Mouse (Mus musculus): ENCODE data around the gene Cdh4. TPM values are rescaled to one million over a fixed set of nuclear protein-coding genes. Genes with fewer than 3 reads are reported as not detected.

The Cdh4 gene
- total and polyA plus RNA-seq, 3 experiments = 0.05 TPM; not detected in 2

DNA sequence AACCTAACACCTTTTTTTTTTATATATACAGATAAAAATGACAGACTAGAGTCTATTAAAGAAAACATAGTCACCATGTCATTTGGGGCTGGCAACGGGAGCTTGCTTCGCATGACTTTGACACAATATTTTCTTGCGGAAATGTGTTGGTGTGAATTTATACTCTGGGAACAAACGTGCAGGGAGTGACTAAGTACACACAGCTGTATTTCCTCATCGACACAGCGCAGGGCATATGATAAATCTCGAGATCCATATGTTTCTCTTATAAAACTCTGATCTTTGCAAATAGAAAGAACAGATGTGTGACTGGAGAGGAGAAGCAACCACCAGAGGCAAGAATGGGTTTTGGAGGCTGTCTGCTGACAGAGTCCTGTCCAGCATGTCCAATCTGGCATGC lies 304.3 kb downstream of the Cdh4 start:
- TF ChIP-seq CTCF (IDR thresholded peaks at IDR 0.05; ENCODE audit: low read depth, low read length) (no peak), TAL1 (conservative IDR thresholded peaks at IDR 0.05; ENCODE audit: low read depth, low read length) (no peak), GATA1 (IDR thresholded peaks at IDR 0.05; ENCODE audit: borderline replicate concordance, low read length) (no peak), POLR2AphosphoS5 (IDR thresholded peaks at IDR 0.05; ENCODE audit: insufficient replicate concordance, low read depth, low read length) (no peak), GATA2 (IDR thresholded peaks at IDR 0.05; ENCODE audit: borderline replicate concordance, low read depth, low read length) (no peak)
- no peaks in the 10 kb centered on the region for H3K27me3 ChIP-seq (ENCODE audit: insufficient read depth, low read length)
- H3K4me3 ChIP-seq (ENCODE audit: low read depth, low read length) = no peak overlapping the region
- ATAC-seq (ENCODE audit: extremely low read depth, insufficient number of reproducible peaks, low FRiP score, poor library complexity, severe bottlenecking) (no peak), DNase-seq (ENCODE audit: low spot score) (no peak)
- no peaks in the 10 kb centered on the region for H3K4me1 ChIP-seq (ENCODE audit: insufficient read depth, low read depth, low read length)
- no peaks in the 10 kb centered on the region for H3K36me3 ChIP-seq (replicated peaks)
- H3K9me3 ChIP-seq (replicated peaks) = peaks cover 85% of the 10 kb centered on the region

DNA sequence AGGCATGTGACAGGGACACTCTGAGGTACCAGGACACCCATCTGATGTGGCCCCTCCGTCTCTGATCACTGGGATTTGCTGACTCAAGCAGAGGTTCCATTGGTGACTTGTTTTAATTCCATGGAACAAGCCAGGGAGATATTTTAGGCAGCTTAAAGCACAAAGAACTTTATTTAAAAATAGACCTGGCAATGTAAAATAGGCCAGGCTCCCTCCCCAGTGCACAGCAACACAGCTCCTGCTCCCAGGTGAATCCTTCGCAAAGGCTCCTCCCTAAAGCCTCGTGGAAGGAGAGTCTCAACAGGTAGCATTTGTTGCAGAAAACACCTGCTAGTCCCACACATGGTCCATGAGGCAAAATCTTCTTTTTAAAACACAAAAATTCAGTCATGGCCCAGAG lies 307.2 kb downstream of the Cdh4 start:
- peaks cover 77% of the 10 kb centered on the region for H3K9me3 ChIP-seq (replicated peaks)
- no peak for ATAC-seq (ENCODE audit: extremely low read depth, insufficient number of reproducible peaks, low FRiP score, poor library complexity, severe bottlenecking)
- H3K27me3 ChIP-seq (ENCODE audit: insufficient read depth, low read length) = no peaks in the 10 kb centered on the region
- no peak overlapping the region for H3K4me3 ChIP-seq (ENCODE audit: low read depth, low read length)
- no peaks in the 10 kb centered on the region for H3K36me3 ChIP-seq (replicated peaks)
- no peak for TF ChIP-seq POLR2AphosphoS5 (IDR thresholded peaks at IDR 0.05; ENCODE audit: insufficient replicate concordance, low read depth, low read length)
- DNase-seq (ENCODE audit: low spot score) = no peak
- no peaks in the 10 kb centered on the region for H3K4me1 ChIP-seq (ENCODE audit: insufficient read depth, low read depth, low read length)

DNA sequence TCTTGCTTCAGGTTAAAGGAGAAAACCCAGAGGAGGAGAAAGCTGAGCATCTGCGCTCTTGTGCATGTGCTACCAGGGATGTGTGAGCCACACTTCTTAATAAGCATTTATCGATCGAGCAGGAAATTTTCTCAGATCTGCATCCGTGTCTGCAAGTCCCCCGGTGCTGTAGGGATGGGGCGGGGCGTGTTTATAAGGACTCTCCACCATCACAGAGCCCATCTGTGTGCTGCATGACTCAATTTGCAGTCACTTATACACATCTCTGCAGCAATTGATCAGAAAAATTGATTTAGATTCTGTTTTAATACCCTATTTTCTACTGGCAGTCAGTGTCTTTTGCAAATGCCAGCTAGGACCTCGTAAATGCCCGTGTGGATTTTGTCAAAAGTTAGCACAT lies 311.6 kb downstream of the Cdh4 start:
- no peak for ATAC-seq (ENCODE audit: extremely low read depth, insufficient number of reproducible peaks, low FRiP score, poor library complexity, severe bottlenecking)
- Histone ChIP-seq H3K9me3 (replicated peaks) (peaks cover 84% of the 10 kb centered on the region), H3K4me1 (ENCODE audit: insufficient read depth, low read depth, low read length) (no peaks in the 10 kb centered on the region), H3K27me3 (ENCODE audit: insufficient read depth, low read length) (no peaks in the 10 kb centered on the region), H3K4me3 (ENCODE audit: low read depth, low read length) (no peak overlapping the region), H3K36me3 (replicated peaks) (no peaks in the 10 kb centered on the region)
- no peak for DNase-seq (ENCODE audit: low spot score)
- TF ChIP-seq TAL1 (conservative IDR thresholded peaks at IDR 0.05; ENCODE audit: low read depth, low read length) (no peak), GATA2 (IDR thresholded peaks at IDR 0.05; ENCODE audit: borderline replicate concordance, low read depth, low read length) (no peak), CTCF (IDR thresholded peaks at IDR 0.05; ENCODE audit: low read depth, low read length) (no peak), POLR2AphosphoS5 (IDR thresholded peaks at IDR 0.05; ENCODE audit: insufficient replicate concordance, low read depth, low read length) (no peak), GATA1 (IDR thresholded peaks at IDR 0.05; ENCODE audit: borderline replicate concordance, low read length) (no peak)

DNA sequence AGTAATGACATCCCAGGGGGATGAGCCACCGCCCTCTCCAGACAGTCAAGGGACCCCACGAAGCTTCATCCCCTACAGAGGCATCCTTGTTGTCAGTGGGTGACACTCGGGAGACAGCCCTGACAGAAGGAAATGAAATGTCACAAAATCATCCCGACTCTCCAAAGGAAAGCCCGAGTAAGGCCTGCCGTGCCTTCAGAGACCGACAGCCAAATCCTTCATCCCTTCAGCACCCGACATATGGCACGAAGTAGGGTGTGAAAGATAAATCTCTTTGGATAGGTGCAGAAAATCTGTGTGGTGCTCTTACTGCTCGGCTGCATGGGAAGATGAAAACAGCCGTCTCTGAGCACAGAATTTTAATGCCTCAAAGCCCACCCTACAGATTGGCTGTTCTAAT lies 312.5 kb downstream of the Cdh4 start:
- no peak for DNase-seq (ENCODE audit: low spot score)
- Histone ChIP-seq H3K4me3 (ENCODE audit: low read depth, low read length) (no peak overlapping the region), H3K36me3 (replicated peaks) (no peaks in the 10 kb centered on the region), H3K27me3 (ENCODE audit: insufficient read depth, low read length) (no peaks in the 10 kb centered on the region), H3K4me1 (ENCODE audit: insufficient read depth, low read depth, low read length) (no peaks in the 10 kb centered on the region), H3K9me3 (replicated peaks) (peaks cover 86% of the 10 kb centered on the region)
- TF ChIP-seq CTCF (IDR thresholded peaks at IDR 0.05; ENCODE audit: low read depth, low read length) (no peak), GATA1 (IDR thresholded peaks at IDR 0.05; ENCODE audit: borderline replicate concordance, low read length) (no peak), TAL1 (conservative IDR thresholded peaks at IDR 0.05; ENCODE audit: low read depth, low read length) (no peak), POLR2AphosphoS5 (IDR thresholded peaks at IDR 0.05; ENCODE audit: insufficient replicate concordance, low read depth, low read length) (no peak), GATA2 (IDR thresholded peaks at IDR 0.05; ENCODE audit: borderline replicate concordance, low read depth, low read length) (no peak)
- ATAC-seq (ENCODE audit: extremely low read depth, insufficient number of reproducible peaks, low FRiP score, poor library complexity, severe bottlenecking) = no peak

DNA sequence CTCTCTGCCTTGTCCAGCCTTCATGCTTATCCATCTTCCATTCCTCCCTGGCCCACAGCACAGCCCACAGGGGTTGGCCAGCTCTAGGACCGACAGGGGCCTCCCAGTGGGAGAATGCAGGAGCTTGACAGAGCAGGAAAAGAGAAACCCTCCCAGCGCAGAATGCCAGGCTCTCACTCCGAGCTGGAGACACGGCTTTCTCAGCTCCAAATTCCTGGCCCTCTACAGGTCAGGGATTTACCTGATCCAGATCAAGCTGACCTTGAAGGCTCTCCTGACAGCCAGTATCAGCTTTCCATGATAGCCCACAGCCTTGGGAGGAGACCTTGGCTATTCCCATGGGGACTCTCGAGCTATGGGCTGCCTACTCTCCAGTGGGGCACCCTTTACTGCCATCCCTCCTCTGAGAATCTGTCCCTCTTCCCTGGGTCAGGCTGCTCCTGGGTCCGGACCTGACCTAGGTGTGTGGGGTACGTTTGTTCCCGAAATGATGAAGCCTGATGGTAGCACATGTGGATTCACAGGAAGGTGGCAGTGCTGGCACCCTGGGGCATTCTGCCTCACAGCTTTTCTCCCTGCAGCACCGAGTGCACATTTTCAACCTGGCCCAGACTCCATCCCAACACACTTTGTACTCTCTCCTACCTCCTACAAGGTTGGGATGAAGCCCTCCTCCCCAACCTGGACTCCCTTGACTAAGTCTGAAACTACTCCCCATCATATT lies 319.6 kb downstream of the Cdh4 start:
- no peak overlapping the region for H3K4me3 ChIP-seq (ENCODE audit: low read depth, low read length)
- no peaks in the 10 kb centered on the region for H3K27me3 ChIP-seq (ENCODE audit: insufficient read depth, low read length)
- H3K36me3 ChIP-seq (replicated peaks) = no peaks in the 10 kb centered on the region
- DNase-seq (ENCODE audit: low spot score) (no peak), ATAC-seq (ENCODE audit: extremely low read depth, insufficient number of reproducible peaks, low FRiP score, poor library complexity, severe bottlenecking) (no peak)
- H3K9me3 ChIP-seq (replicated peaks) = peaks cover 88% of the 10 kb centered on the region
- no peaks in the 10 kb centered on the region for H3K4me1 ChIP-seq (ENCODE audit: insufficient read depth, low read depth, low read length)
- no peak for TF ChIP-seq CTCF (IDR thresholded peaks at IDR 0.05; ENCODE audit: low read depth, low read length)
- no peak for TF ChIP-seq POLR2AphosphoS5 (IDR thresholded peaks at IDR 0.05; ENCODE audit: insufficient replicate concordance, low read depth, low read length)
- TF ChIP-seq GATA1 (IDR thresholded peaks at IDR 0.05; ENCODE audit: borderline replicate concordance, low read length) = no peak
- TF ChIP-seq TAL1 (conservative IDR thresholded peaks at IDR 0.05; ENCODE audit: low read depth, low read length) = no peak
- no peak for TF ChIP-seq GATA2 (IDR thresholded peaks at IDR 0.05; ENCODE audit: borderline replicate concordance, low read depth, low read length)

DNA sequence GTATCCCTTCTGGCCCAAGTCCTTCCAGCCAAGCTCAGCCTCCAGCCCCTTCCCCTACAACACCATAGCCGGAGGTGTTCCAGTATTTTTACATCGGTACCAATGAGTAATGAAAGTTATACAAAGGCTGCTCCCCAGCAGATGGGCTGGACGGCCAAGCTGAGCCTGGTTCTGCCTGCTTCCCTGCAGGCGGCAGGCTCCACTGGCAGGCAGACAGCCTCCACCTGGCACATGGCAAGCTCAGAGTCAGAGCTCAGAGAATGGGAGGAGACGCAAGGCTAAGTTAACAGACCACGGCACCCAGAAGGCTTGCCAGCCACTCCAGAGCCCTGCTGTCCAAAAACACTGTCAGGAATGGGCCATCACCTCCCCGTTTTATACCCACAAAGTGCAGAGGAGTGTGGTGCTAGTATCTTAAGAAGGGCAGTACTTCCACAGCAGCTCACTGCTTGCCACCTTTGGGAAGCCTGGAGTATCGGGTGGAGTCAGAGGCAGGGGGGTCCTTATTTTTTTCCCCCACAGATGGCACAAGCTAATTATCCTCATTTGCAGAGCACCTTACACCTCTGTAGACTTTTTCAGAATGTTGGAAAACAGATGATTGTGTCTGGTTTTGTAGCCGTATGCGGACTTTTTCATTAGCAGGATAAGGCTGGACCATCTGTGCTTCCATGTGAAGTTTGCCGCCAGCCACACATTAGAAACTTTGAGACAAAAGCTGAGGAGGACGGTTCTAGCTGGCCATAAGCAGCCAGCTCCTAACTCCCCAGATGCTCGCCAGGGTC lies 320.5 kb downstream of the Cdh4 start:
- Histone ChIP-seq H3K36me3 (replicated peaks) (no peaks in the 10 kb centered on the region), H3K4me1 (ENCODE audit: insufficient read depth, low read depth, low read length) (no peaks in the 10 kb centered on the region), H3K27me3 (ENCODE audit: insufficient read depth, low read length) (no peaks in the 10 kb centered on the region), H3K9me3 (replicated peaks) (peaks cover 90% of the 10 kb centered on the region), H3K4me3 (ENCODE audit: low read depth, low read length) (no peak overlapping the region; the same call in 1 of the 2 replicates)
- TF ChIP-seq GATA1 (IDR thresholded peaks at IDR 0.05; ENCODE audit: borderline replicate concordance, low read length) (no peak), CTCF (IDR thresholded peaks at IDR 0.05; ENCODE audit: low read depth, low read length) (no peak), TAL1 (conservative IDR thresholded peaks at IDR 0.05; ENCODE audit: low read depth, low read length) (no peak), GATA2 (IDR thresholded peaks at IDR 0.05; ENCODE audit: borderline replicate concordance, low read depth, low read length) (no peak), POLR2AphosphoS5 (IDR thresholded peaks at IDR 0.05; ENCODE audit: insufficient replicate concordance, low read depth, low read length) (no peak)
- no peak for DNase-seq (ENCODE audit: low spot score)
- ATAC-seq (ENCODE audit: extremely low read depth, insufficient number of reproducible peaks, low FRiP score, poor library complexity, severe bottlenecking) = no peak
